ENCODE assay signal across 8 mouse cellular contexts in genomic region chr11:108925202-108925601, GRCm38 (mm10). TPM values are rescaled to one million over a fixed set of nuclear protein-coding genes. Genes with fewer than 3 reads are reported as not detected.
DNase-seq lines count a peak whose midpoint lies in the region; ATAC-seq and TF ChIP-seq lines count a peak whose summit lies in the region.

No protein-coding gene starts in this region.

- ATAC-seq in CD4-positive, CD25-positive, alpha-beta regulatory T cell, adult 4 months, result no peak
- no peak for ATAC-seq in embryonic facial prominence, embryonic 12.5 days (ENCODE audit: insufficient number of reproducible peaks, insufficient read depth, low FRiP score, low TSS enrichment)
- no peak for ATAC-seq in midbrain, postnatal 0 days (ENCODE audit: low FRiP score)

- DNase-seq in CD4-positive, CD25-positive, alpha-beta regulatory T cell, adult 2 months (ENCODE audit: low read depth, low spot score), result peak; percentile 91
- DNase-seq in heart, adult 8-10 months (ENCODE audit: low spot score), result peak; percentile 76
- DNase-seq in kidney, adult 2 months, result peak; percentile 72
- DNase-seq in limb, embryonic 10.5 days (ENCODE audit: low spot score), result peak; percentile 95
- DNase-seq in midbrain, postnatal 0 days (ENCODE audit: low spot score), result peak; percentile 94
- peak; percentile 58 for DNase-seq in splenic B cell, adult 2 months (ENCODE audit: low read depth, low spot score)

- no peaks in the 10 kb centered on the region for H3K9me3 ChIP-seq in embryonic facial prominence, embryonic 12.5 days
- no peaks in the 10 kb centered on the region for H3K9me3 ChIP-seq in limb, embryonic 10.5 days (replicated peaks)
- H3K9me3 ChIP-seq in midbrain, postnatal 0 days (ENCODE audit: low read length), result no peaks in the 10 kb centered on the region

- H3K4me2 ChIP-seq in embryonic facial prominence, embryonic 12.5 days (replicated peaks), result peak overlapping the region; percentile 84
- peak overlapping the region; percentile 80 for H3K4me2 ChIP-seq in midbrain, postnatal 0 days (ENCODE audit: low read depth, low read length, poor library complexity, severe bottlenecking)

- TF ChIP-seq POLR2A in kidney, adult 2 months (IDR thresholded peaks at IDR 0.05; ENCODE audit: low read depth, low read length), result no peak

- H3K36me3 ChIP-seq in embryonic facial prominence, embryonic 12.5 days, result no peaks in the 10 kb centered on the region; the same call in 1 of the 2 replicates
- H3K36me3 ChIP-seq in kidney, adult 2 months (ENCODE audit: control insufficient read depth, insufficient read depth, low read length), result no peaks in the 10 kb centered on the region
- peaks cover 51% of the 10 kb centered on the region for H3K36me3 ChIP-seq in limb, embryonic 10.5 days
- no peaks in the 10 kb centered on the region for H3K36me3 ChIP-seq in midbrain, postnatal 0 days (ENCODE audit: insufficient read depth, low read length)
- no peaks in the 10 kb centered on the region for H3K36me3 ChIP-seq in splenic B cell, adult 2 months (ENCODE audit: control insufficient read depth, insufficient read depth, low read length, poor library complexity, severe bottlenecking)

- H3K4me3 ChIP-seq in embryonic facial prominence, embryonic 12.5 days, result peak overlapping the region; percentile 88
- no peak overlapping the region for H3K4me3 ChIP-seq in kidney, adult 2 months (ENCODE audit: insufficient read depth, low read depth, low read length)
- peak overlapping the region; percentile 95 for H3K4me3 ChIP-seq in limb, embryonic 10.5 days
- H3K4me3 ChIP-seq in midbrain, postnatal 0 days (ENCODE audit: low read depth, low read length), result peak overlapping the region; percentile 95

- 9% methylated on average over 6 of the region's 6 CpGs for WGBS in embryonic facial prominence, embryonic 12.5 days
- 13% methylated on average over 6 of the region's 6 CpGs for WGBS in kidney, adult 2 months
- 6% methylated on average over 6 of the region's 6 CpGs for WGBS in limb, embryonic 10.5 days
- 5% methylated on average over 6 of the region's 6 CpGs for WGBS in midbrain, postnatal 0 days

- H3K27ac ChIP-seq in embryonic facial prominence, embryonic 12.5 days, result peak overlapping the region; percentile 100; the same call in 1 of the 2 replicates
- no peak overlapping the region for H3K27ac ChIP-seq in kidney, adult 2 months (ENCODE audit: insufficient read depth, low read depth, low read length)
- peak overlapping the region; percentile 98 for H3K27ac ChIP-seq in limb, embryonic 10.5 days
- H3K27ac ChIP-seq in midbrain, postnatal 0 days (ENCODE audit: low read depth, low read length), result no peak overlapping the region

- no peaks in the 10 kb centered on the region for H3K27me3 ChIP-seq in embryonic facial prominence, embryonic 12.5 days
- no peaks in the 10 kb centered on the region; the same call in 1 of the 2 replicates for H3K27me3 ChIP-seq in kidney, adult 2 months (replicated peaks; ENCODE audit: control insufficient read depth, insufficient read depth, low read length)
- H3K27me3 ChIP-seq in limb, embryonic 10.5 days (ENCODE audit: low read depth, poor library complexity, severe bottlenecking), result no peaks in the 10 kb centered on the region
- H3K27me3 ChIP-seq in midbrain, postnatal 0 days (ENCODE audit: insufficient read depth, low read length), result no peaks in the 10 kb centered on the region
- H3K27me3 ChIP-seq in splenic B cell, adult 2 months (ENCODE audit: control insufficient read depth, insufficient read depth, low read length, poor library complexity, severe bottlenecking), result peaks cover 2% of the 10 kb centered on the region

- H3K4me1 ChIP-seq in embryonic facial prominence, embryonic 12.5 days, result peaks cover 67% of the 10 kb centered on the region
- no peaks in the 10 kb centered on the region for H3K4me1 ChIP-seq in kidney, adult 2 months (ENCODE audit: control insufficient read depth, insufficient read depth, low read length)
- H3K4me1 ChIP-seq in limb, embryonic 10.5 days, result peaks cover 81% of the 10 kb centered on the region
- peaks cover 35% of the 10 kb centered on the region for H3K4me1 ChIP-seq in midbrain, postnatal 0 days (ENCODE audit: insufficient read depth, low read length)

- TF ChIP-seq CTCF in kidney, adult 2 months (conservative IDR thresholded peaks at IDR 0.05; ENCODE audit: insufficient read depth, insufficient read length, low read depth, low read length), result peak; percentile 90
- peak; percentile 93 for TF ChIP-seq CTCF in midbrain, postnatal 0 days (IDR thresholded peaks at IDR 0.05)

- peak overlapping the region; percentile 93 for H3K9ac ChIP-seq in embryonic facial prominence, embryonic 12.5 days
- peak overlapping the region; percentile 45; the same call in 1 of the 2 replicates for H3K9ac ChIP-seq in midbrain, postnatal 0 days (replicated peaks; ENCODE audit: low read length, poor library complexity, severe bottlenecking)

RNA-seq across cellular contexts. Expression of gene Axin2, which starts 5.1 kb away (rescaled TPM):
- 10 to 100 TPM in 1 of 2 experiments, 1 to 10 TPM in 1; 4.4 to 10.5 TPM for polyA plus RNA-seq in CD4-positive, CD25-positive, alpha-beta regulatory T cell, adult 4 months (2017; shearing (Covaris generic))
- 15.1 and 17.5 TPM in 2 replicates for polyA plus RNA-seq in embryonic facial prominence, embryonic 12.5 days (2016; fragmentation: Nextera tagmentation; extraction: Ambion mirVana)
- total RNA-seq in heart, adult 8-10 months (2022), result 1 to 10 TPM; 3.7 to 7.3 (median 4.8) TPM
- polyA plus RNA-seq in kidney, adult 2 months (2012; rRNA removed), result 2.7 and 3.1 TPM in 2 replicates
- 13.1 and 13.4 TPM in 2 replicates for polyA plus RNA-seq in limb, embryonic 10.5 days (2016; fragmentation: Nextera tagmentation; extraction: Ambion mirVana)
- 38.0 and 55.2 TPM in 2 replicates for total RNA-seq in midbrain, postnatal 0 days (2014; rRNA removed)
- polyA plus RNA-seq in midbrain, postnatal 0 days (2015; fragmentation: Nextera tagmentation; extraction: Ambion mirVana), result 7.5 and 9.7 TPM in 2 replicates

Comparison
In these comparisons a context has a peak if more than half of its experiments do, and no peak if none do; other contexts are left out.
1. H3K27ac ChIP-seq: peak in embryonic facial prominence, embryonic 12.5 days (single experiment) and limb, embryonic 10.5 days (single experiment); none in kidney, adult 2 months (single experiment) and midbrain, postnatal 0 days (single experiment).
2. Peak in every context shown above with its lines, with median percentiles within 50 percentile points of each other: DNase-seq.